Mouse (Mus musculus) CH12.LX (cell line): ENCODE results near the gene Ncoa3. TPM values are rescaled to one million over a fixed set of nuclear protein-coding genes. Genes with fewer than 3 reads are reported as not detected.

Experiments
- DNase-seq: peaks from one replicate; pipeline ENCODE4 v3.0.0-alpha.2; 2013; ENCODE audit errors: extremely low read depth
- H3K27ac ChIP-seq: 2 replicates; pipeline ENCODE4 v1.5.1; 2012; ENCODE audit warnings: low read depth, mild to moderate bottlenecking, control low read depth, moderate library complexity; ENCODE audit not compliant: insufficient read depth
- H3K27me3 ChIP-seq: replicated peaks from 2 replicates; pipeline ENCODE3; 2012; ENCODE audit warnings: inconsistent platforms
- H3K36me3 ChIP-seq, 2 experiments: replicated peaks in 1 of 2; 2 replicates each; pipeline versions ENCODE3 to v1.6.1; 2012; ENCODE audit warnings: inconsistent platforms in 1 of 2, low read length in 1 of 2, mild to moderate bottlenecking in 1 of 2, mixed read lengths in 1 of 2, moderate library complexity in 1 of 2; ENCODE audit not compliant: control insufficient read depth in 1 of 2, insufficient read depth in 1 of 2
- H3K4me1 ChIP-seq, 2 experiments: 2 replicates each; pipeline ENCODE4 v1.6.1; 2012; ENCODE audit warnings: inconsistent platforms in 1 of 2, moderate library complexity in 1 of 2; ENCODE audit not compliant: insufficient read depth in 2 of 2, control insufficient read depth in 1 of 2
- H3K4me2 ChIP-seq: 2 replicates; pipeline ENCODE4 v1.6.1; 2012; ENCODE audit warnings: low read depth, mild to moderate bottlenecking, control low read depth; ENCODE audit not compliant: poor library complexity, insufficient read depth, severe bottlenecking
- H3K4me3 ChIP-seq, 3 experiments: fragments of 150-350 bp in 1 of 3; sonication (generic) in 1 of 3; replicated peaks in 1 of 3; 2 replicates each; pipeline versions ENCODE3 to v1.5.1; 2011 to 2012; ENCODE audit warnings: low read depth in 2 of 3, low read length in 2 of 3, mild to moderate bottlenecking in 2 of 3, moderate library complexity in 2 of 3, control low read depth in 1 of 3, improper control_type of control experiment in 1 of 3, inconsistent platforms in 1 of 3, mixed read lengths in 1 of 3; ENCODE audit not compliant: poor library complexity in 1 of 3
- H3K79me2 ChIP-seq: replicated peaks from 2 replicates; pipeline ENCODE4 v1.6.1; 2012; ENCODE audit warnings: mild to moderate bottlenecking, moderate library complexity; ENCODE audit not compliant: control insufficient read depth, poor library complexity, insufficient read depth, severe bottlenecking; ENCODE audit errors: extremely low read depth
- H3K9ac ChIP-seq: 2 replicates; pipeline ENCODE4 v1.6.1; 2012; ENCODE audit warnings: low read depth, mild to moderate bottlenecking, control low read depth, moderate library complexity; ENCODE audit not compliant: insufficient read depth
- H3K9me3 ChIP-seq: replicated peaks from 2 replicates; pipeline ENCODE3; 2012; ENCODE audit warnings: low read length, inconsistent platforms, mixed read lengths
- BHLHE40 ChIP-seq: IDR thresholded peaks from 2 replicates; pipeline ENCODE4 v1.6.1; 2011; ENCODE audit warnings: mild to moderate bottlenecking, low read depth, low read length, improper control_type of control experiment
- CHD1 ChIP-seq: IDR thresholded peaks from 2 replicates; pipeline ENCODE4 v1.6.1; 2012; ENCODE audit warnings: low read depth, low read length, improper control_type of control experiment, inconsistent platforms
- CHD2 ChIP-seq: IDR thresholded peaks from 2 replicates; pipeline ENCODE4 v1.6.1; 2011; ENCODE audit warnings: low read length, improper control_type of control experiment
- ELF1 ChIP-seq: IDR thresholded peaks from 2 replicates; pipeline ENCODE4 v1.6.1; 2014; ENCODE audit warnings: low read depth, mild to moderate bottlenecking, inconsistent platforms, low read length, improper control_type of control experiment
- EP300 ChIP-seq: IDR thresholded peaks from 2 replicates; pipeline ENCODE4 v1.6.1; 2011; ENCODE audit warnings: low read length, improper control_type of control experiment
- ETS1 ChIP-seq: conservative IDR thresholded peaks from 2 replicates; pipeline ENCODE4 v1.6.1; 2012; ENCODE audit warnings: low read depth, mild to moderate bottlenecking, inconsistent platforms, low read length, improper control_type of control experiment, moderate library complexity
- JUN ChIP-seq: IDR thresholded peaks from 2 replicates; pipeline ENCODE4 v1.6.1; 2011; ENCODE audit warnings: low read depth, mild to moderate bottlenecking, low read length, improper control_type of control experiment, moderate library complexity; ENCODE audit not compliant: insufficient read depth
- KAT2A ChIP-seq: IDR thresholded peaks from 2 replicates; pipeline ENCODE4 v1.6.1; 2012; ENCODE audit warnings: low read length, improper control_type of control experiment, inconsistent platforms; ENCODE audit not compliant: insufficient replicate concordance
- MAX ChIP-seq: IDR thresholded peaks from 2 replicates; pipeline ENCODE4 v1.6.1; 2011; ENCODE audit warnings: low read length, improper control_type of control experiment
- MAZ ChIP-seq: IDR thresholded peaks from 2 replicates; pipeline ENCODE4 v1.6.1; 2012; ENCODE audit warnings: low read depth, mild to moderate bottlenecking, inconsistent platforms, low read length, improper control_type of control experiment, moderate library complexity
- MEF2A ChIP-seq: IDR thresholded peaks from 2 replicates; pipeline ENCODE4 v1.6.1; 2014; ENCODE audit warnings: low read depth, mild to moderate bottlenecking, inconsistent platforms, low read length, improper control_type of control experiment, borderline replicate concordance
- POLR2A ChIP-seq: IDR thresholded peaks from 2 replicates; pipeline ENCODE4 v1.6.1; 2011; ENCODE audit warnings: low read depth, mild to moderate bottlenecking, improper control_type of control experiment, low read length
- POLR2AphosphoS2 ChIP-seq: IDR thresholded peaks from 2 replicates; pipeline ENCODE4 v1.6.1; 2011; ENCODE audit warnings: low read depth, low read length, improper control_type of control experiment
- SIN3A ChIP-seq: IDR thresholded peaks from 2 replicates; pipeline ENCODE4 v1.6.1; 2012; ENCODE audit warnings: low read length, improper control_type of control experiment, inconsistent platforms
- SMC3 ChIP-seq: IDR thresholded peaks from 2 replicates; pipeline ENCODE4 v1.6.1; 2011; ENCODE audit warnings: low read depth, low read length, improper control_type of control experiment
- TBP ChIP-seq: conservative IDR thresholded peaks from 2 replicates; pipeline ENCODE4 v1.6.1; 2011; ENCODE audit warnings: low read depth, low read length, improper control_type of control experiment
- UBTF ChIP-seq: IDR thresholded peaks from 2 replicates; pipeline ENCODE4 v1.6.1; 2012; ENCODE audit warnings: low read depth, mild to moderate bottlenecking, inconsistent platforms, low read length, improper control_type of control experiment, moderate library complexity
- USF1 ChIP-seq: IDR thresholded peaks from 2 replicates; pipeline ENCODE4 v1.6.1; 2014; ENCODE audit warnings: low read depth, mild to moderate bottlenecking, inconsistent platforms, low read length, improper control_type of control experiment
- USF2 ChIP-seq: conservative IDR thresholded peaks from 2 replicates; pipeline ENCODE4 v1.6.1; 2011; ENCODE audit warnings: low read depth, low read length, improper control_type of control experiment
- ZNF384 ChIP-seq: IDR thresholded peaks from 2 replicates; pipeline ENCODE4 v1.6.1; 2012; ENCODE audit warnings: low read depth, low read length, improper control_type of control experiment, inconsistent platforms
- dilution Hi-C: fragments of 300-500 bp; cut with MboI; formaldehyde crosslinking; loops from 2 replicates; pipeline ENCODE4 v1.14.3; 2020; ENCODE audit warnings: low sequenced_read_pairs; ENCODE audit not compliant: extremely low pct_unique_long_range_greater_than_20kb, extremely low pct_ligation_motif_present
- in situ Hi-C: fragments of 300-500 bp; cut with MboI; formaldehyde crosslinking; loops from 3 replicates; pipeline ENCODE4 v1.14.3; 2019; ENCODE audit warnings: low sequenced_read_pairs, low pct_ligation_motif_present, low pct_unique_long_range_greater_than_20kb, mixed read lengths
- polyA plus RNA-seq: library from polyadenylated mRNA; unstranded; fragments of >175 nt; gene quantifications from 2 replicates; pipeline ENCODE4 v1.2.1, GENCODE M21; 2012; ENCODE audit warnings: low read depth; ENCODE audit not compliant: insufficient read length
- total RNA-seq, 2 experiments: library from RNA; depleted of rRNA; stranded (reverse); fragments of 300-350 nt in 1 of 2; fragments of >200 nt in 1 of 2; gene quantifications; 2 replicates each; pipeline ENCODE4 v1.2.3; 2012 to 2014

Ncoa3 gene
- total and polyA plus RNA-seq, 3 experiments, result 13.4 to 21.9 (median 17.1) TPM

DNA sequence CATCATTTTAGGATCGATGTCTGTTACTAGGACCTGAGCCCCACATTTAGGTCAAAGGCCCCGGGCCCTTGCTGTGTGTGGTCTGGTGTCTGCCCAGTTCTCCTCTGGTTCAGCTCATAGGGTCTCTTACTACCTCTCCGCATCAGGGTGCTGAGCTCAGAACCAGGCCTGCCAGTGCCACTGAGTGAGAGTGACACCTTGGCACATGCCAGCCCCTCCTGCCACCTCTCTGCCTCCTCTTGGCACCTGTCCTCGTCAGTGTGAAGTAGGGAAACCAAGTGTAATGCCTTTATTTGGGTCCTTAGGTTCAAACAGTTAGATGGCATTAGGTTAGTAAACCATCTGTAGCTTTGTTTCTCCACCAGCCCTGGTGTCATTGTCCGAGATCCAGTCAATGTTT, 79.0 kb downstream of the Ncoa3 start:
- no peaks in the 10 kb centered on the region for H3K9me3 ChIP-seq
- in situ Hi-C loops, result no loop called here

DNA sequence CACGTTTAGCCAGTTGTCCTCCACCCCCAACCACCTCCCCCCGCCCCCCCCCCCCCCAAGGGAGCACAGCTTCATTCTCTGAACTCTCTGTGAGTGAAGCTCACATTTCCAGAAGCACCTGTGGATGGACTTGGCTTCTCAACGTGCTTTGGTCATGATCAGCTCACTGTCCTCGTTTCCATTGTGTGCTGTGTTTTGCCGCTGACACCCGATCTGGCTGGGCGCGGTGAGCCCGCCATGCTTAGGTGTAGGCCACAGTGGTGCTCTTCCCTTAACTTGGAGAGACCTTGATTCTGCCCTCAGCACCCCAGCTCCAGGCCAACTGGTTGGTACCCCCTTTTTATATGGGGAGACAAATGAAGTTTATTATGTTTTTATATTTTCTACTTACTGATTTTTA, 79.5 kb downstream of the Ncoa3 start:
- Histone ChIP-seq H3K9ac (no peak overlapping the region), H3K4me3 (no peak overlapping the region), H3K9me3 (no peaks in the 10 kb centered on the region), H3K27ac (no peak overlapping the region), H3K4me1 (no peaks in the 10 kb centered on the region), H3K36me3 (peaks cover 39 to 60% of the 10 kb centered on the region in 2 experiments), H3K4me2 (no peak overlapping the region)
- in situ Hi-C loops (no loop called here), dilution Hi-C loops (no loop called here)
- TF ChIP-seq CHD2, result no peak
- TF ChIP-seq, all 38 proteins: peak for 0
- no peak for DNase-seq
- no peaks in the 10 kb centered on the region for H3K79me2 ChIP-seq
- H3K27me3 ChIP-seq, result no peaks in the 10 kb centered on the region

More for the DNA sequence above, 79.0 kb downstream of the Ncoa3 start:
- dilution Hi-C loops, result no loop called here
- no peaks in the 10 kb centered on the region for H3K4me1 ChIP-seq
- no peak overlapping the region for H3K4me3 ChIP-seq
- H3K79me2 ChIP-seq, result no peaks in the 10 kb centered on the region
- no peak for DNase-seq
- TF ChIP-seq POLR2A (no peak), CHD1 (no peak)
- peaks cover 42 to 64% of the 10 kb centered on the region in 2 experiments for H3K36me3 ChIP-seq
- H3K9ac ChIP-seq, result no peak overlapping the region
- no peaks in the 10 kb centered on the region for H3K27me3 ChIP-seq
- H3K27ac ChIP-seq, result no peak overlapping the region
- H3K4me2 ChIP-seq, result no peak overlapping the region

GRCm38 (mm10) chr2:166073082-166073481, 80.6 kb downstream of the Ncoa3 start:
- Histone ChIP-seq H3K9me3 (no peaks in the 10 kb centered on the region), H3K79me2 (no peaks in the 10 kb centered on the region), H3K4me2 (no peak overlapping the region), H3K36me3 (peaks cover 30 to 49% of the 10 kb centered on the region in 2 experiments), H3K4me1 (no peaks in the 10 kb centered on the region), H3K27me3 (no peaks in the 10 kb centered on the region), H3K9ac (no peak overlapping the region), H3K4me3 (no peak overlapping the region), H3K27ac (no peak overlapping the region)
- dilution Hi-C loops, result no loop called here
- DNase-seq, result no peak
- TF ChIP-seq KAT2A, result no peak
- TF ChIP-seq POLR2A, result no peak
- no peak for TF ChIP-seq SIN3A
- no peak for TF ChIP-seq SMC3
- TF ChIP-seq UBTF, result no peak
- no peak for TF ChIP-seq MAZ
- TF ChIP-seq ZNF384, result no peak
- no peak for TF ChIP-seq USF1
- TF ChIP-seq JUN, result no peak
- no peak for TF ChIP-seq TBP
- no peak for TF ChIP-seq CHD1
- no peak for TF ChIP-seq MAX
- TF ChIP-seq POLR2AphosphoS2, result no peak
- no peak for TF ChIP-seq ELF1
- TF ChIP-seq EP300, result no peak
- no peak for TF ChIP-seq ETS1
- no peak for TF ChIP-seq USF2
- no peak for TF ChIP-seq BHLHE40
- no peak for TF ChIP-seq MEF2A
- in situ Hi-C loops, result no loop called here
